Mouse (Mus musculus) cerebellum, postnatal 4 days (tissue): ENCODE data around the gene Cxcl15.

Source experiments
- DNase-seq, 2 experiments: peaks; one replicate each; pipeline ENCODE4 v3.0.0; 2022; ENCODE audit warnings: low spot score in 2 of 2, mixed read lengths in 1 of 2

Cxcl15 gene

DNA sequence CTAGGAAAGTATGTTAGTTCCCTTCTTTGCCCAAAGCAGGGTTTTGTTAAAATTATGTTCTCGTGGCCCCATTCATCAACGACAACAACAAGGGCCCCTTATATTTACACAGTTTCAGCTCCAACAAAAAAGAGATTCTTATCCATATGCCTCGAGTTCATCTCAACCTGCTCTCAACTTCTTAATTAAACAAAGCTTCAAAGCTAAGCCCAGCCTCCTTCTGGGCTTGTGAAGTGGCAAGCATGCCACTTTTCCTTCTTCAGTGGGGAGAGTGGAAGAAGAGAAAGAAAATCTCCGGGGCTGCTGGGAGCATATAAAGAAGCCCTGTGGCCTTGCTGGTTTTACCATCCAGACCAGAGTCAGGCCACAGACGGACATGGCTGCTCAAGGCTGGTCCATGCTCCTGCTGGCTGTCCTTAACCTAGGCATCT, at the start of gene Cxcl15:
Gene Cxcl15 (plus strand): TSS at position 340 of the 431 bp plus-strand sequence.
- DNase-seq = no peak

DNA sequence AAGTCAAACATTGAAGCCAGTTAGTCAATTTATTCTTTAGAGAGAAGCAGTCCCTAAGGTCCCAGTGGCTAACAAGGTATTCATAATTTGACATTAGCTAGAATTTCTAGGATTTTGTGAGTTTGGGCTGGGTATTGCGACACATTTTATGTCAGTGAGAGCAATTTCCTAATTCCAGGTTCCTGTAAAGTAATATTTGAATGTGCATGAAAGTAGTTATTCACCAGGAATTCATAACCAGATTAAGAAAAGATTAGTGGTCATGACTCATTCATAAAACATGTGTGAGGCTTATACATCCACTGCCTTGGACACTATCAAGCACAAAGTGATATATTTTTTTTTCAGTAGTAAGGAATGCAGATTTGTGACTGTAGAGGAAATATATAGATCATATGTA, 40.4 kb upstream of the Cxcl15 start:
- DNase-seq = no peak

- DNase-seq = no peak
These were observed 36.2 kb upstream of the Cxcl15 start for GRCm38 (mm10) chr5:90758020-90758605.

DNA sequence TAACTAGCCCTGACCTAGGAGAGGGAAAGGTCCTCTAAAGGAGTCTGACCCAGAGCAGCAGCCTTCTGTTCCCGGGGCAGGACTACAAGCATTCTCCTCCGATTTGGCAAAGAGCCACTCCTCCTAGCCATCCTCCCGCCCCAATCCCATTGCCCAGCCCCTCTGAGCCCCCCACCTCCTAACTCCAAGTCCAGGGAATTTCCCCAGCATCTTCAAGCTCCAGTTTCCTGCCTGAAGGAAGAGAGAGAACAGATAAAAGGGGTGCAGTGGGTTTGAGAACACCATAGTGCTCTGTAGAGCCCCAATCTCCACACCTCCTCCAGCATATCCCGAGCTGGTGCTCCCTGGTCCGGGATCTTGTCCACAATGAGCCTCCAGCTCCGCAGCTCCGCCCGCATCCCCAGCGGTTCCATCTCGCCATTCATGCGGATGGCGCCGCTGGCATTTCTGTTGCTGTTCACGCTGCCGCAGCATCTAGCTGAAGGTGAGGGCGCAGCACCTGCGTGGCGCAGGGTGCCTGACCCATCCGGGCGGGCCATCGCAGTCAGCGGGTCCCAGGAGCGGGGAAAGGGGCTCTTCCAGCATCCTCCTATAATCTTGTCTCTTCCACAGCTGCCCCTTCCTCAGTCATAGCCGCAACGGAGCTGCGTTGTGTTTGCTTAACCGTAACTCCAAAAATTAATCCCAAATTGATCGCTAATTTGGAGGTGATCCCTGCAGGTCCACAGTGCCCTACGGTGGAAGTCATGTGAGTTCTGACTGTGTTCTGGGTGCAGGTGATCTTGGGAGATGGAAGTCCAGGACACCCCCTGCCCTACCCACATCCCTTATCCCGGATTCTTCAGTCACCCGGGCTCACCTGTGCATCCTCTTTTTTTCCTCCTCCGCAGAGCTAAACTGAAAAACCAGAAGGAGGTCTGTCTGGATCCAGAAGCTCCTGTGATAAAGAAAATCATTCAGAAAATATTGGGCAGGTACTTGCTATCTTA, 35.0 kb upstream of the Cxcl15 start, which contains the start of gene Cxcl5:
Gene Cxcl5 (plus strand): TSS at position 284 of the 989 bp plus-strand sequence.
- peak in 1 of 2 experiments; percentile 11 for DNase-seq

DNA sequence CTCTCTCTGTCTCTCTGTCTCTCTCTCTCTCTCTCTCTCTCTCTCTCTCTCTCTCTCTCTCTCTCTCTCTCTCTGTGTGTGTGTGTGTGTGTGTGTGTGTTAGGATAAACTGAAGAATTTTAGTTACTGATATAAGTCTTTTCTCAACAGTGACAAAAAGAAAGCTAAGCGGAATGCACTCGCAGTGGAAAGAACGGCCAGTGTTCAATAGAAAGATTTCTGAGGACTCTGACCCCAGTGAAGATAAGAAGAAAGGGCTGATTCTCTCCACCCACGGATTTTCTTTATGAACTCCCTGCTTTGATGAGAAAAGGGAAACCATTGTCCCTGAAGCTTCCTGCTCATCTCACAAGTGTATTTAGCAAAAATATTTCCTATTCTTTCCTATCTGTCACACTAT, 34.0 kb upstream of the Cxcl15 start:
- no peak for DNase-seq

GRCm38 (mm10) chr5:90760844-90761243, 33.5 kb upstream of the Cxcl15 start:
- no peak for DNase-seq

GRCm38 (mm10) chr5:90761834-90762233, 32.5 kb upstream of the Cxcl15 start:
- no peak for DNase-seq

DNA sequence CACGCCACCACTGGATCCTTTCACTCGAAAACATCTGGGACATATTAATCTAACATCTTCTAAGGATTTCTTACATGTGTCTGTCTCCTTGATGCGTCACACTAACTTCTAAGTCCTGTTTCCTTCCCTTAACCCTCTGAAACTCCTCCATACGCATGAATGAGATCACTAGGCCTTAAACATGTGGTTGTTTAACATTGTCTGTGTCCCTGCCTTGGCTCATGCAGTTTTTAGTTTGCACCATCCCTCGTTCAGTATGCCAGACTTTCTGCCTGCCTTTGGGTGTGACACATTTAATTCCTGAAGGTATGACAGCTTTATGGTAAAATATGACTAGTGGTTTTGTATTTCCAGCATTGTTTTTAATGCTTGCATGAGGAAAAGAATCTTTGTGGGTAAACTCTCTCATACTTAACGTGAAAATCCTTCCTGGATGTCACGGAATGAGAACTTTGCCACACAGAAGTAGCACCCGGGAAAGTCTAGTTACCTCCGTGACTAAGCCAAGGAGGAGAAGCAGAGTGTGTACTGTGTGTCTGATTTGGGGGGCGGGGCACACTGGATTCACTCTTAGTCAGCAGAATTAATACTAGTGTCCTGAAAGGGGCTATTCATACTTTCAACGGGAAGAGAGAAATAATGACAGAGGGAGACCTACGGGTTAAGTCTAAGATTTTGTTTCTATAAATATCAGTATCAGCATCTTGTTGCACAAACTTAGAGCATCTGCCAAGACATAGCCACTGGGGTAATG, 30.2 kb upstream of the Cxcl15 start:
- no peak for DNase-seq

DNA sequence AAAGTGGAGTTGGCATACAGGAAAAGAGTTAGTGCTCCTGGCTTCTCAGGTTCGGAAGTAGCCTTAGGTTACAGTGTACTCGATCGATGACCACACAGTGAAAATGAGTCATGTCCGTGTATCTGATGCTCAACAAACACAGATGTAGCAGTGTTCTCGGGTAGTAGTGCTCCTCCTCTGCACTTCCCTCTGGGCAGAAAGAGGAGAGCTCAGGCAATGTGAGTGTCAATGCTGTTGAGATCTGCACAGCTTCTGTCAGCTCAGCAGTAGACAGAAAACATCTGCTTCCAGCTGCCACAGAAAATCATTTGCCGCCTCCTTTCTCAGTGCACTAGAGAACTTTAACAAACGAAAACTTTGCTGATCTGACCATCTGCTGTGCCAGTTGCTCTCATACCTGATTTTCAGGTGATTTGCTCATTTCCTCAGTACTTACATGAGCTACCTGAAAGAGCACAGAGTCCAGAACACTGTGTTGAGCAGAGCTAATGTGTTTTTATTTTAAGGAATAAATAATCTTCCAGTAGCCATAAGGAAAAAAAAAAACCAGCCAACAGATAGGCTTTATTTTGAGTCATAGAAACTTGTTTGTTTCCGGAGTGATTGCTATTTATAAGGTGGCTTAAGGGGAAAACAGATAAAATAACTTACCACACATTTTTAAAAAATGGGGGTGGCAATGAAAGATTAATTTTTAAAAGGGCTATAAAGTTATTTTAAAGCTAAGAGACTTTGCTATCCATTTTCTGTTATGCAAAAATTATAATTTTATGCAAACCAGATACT, 28.3 kb upstream of the Cxcl15 start:
- no peak for DNase-seq

GRCm38 (mm10) chr5:90768218-90768617, 26.1 kb upstream of the Cxcl15 start, which contains the start of gene Ppbp:
Gene Ppbp (plus strand): TSS chr5:90768518.
- no peak for DNase-seq

GRCm38 (mm10) chr5:90771369-90771768, 23.0 kb upstream of the Cxcl15 start:
- DNase-seq = no peak

DNA sequence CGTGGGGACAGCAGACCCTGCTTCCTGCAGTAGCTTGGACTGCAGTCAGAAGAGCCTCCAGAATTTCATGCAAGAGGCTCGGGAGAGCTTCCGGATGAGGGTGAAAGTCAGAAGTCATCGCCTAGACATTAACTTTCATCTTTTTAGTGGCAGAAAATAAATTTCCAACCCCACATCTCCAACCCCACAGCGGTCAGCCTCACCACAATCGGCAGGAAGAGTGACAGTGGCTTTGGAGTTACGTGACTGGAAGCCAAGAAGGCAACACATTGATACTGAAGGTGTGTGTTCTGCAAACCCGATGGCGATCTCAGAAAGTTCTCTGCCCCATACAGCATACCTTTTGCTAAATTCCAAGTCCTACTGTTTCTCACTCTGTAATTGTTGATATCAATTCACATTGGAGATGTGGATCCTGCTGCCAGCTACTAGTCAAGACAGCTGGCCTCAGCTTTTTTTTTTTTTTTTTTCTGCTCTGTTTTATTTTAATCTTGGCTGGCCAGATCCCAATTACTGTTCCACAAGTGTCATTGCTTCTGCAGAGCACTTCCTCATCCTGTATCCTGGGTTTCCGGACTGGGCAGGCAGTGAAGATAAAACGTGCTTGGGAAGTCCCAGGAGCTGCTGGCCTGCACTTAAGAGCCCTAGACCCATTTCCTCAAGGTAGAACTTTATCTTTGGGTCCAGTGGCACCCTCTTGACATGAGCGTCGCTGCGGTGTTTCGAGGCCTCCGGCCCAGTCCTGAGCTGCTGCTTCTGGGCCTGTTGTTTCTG, 22.3 kb upstream of the Cxcl15 start, which contains the start of gene Pf4:
Gene Pf4 (plus strand): TSS at position 556 of the 774 bp plus-strand sequence.
- DNase-seq = no peak

- no peak for DNase-seq
These were observed 18.8 kb upstream of the Cxcl15 start for GRCm38 (mm10) chr5:90775562-90775961.

DNA sequence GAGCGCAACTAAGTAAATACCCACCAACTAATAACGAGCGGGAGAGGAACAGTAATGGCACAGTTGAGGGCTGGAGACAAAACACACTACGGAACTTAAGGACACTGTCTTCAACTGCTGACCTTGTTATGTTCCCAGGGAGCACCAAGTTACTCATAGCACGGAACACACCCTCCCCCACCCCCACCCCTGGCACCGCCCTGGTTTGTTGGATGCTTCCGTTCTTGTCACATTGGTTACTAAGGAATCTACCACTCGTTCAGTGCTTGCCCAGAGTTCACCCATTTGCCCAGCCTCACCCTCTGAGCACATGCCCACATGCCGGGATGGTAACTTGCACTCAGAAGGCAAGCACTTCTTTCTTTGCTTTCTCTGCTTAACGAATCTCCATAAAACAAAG, 16.7 kb upstream of the Cxcl15 start:
- no peak for DNase-seq

- DNase-seq = no peak
These were observed 15.5 kb upstream of the Cxcl15 start for GRCm38 (mm10) chr5:90778856-90779255.

DNA sequence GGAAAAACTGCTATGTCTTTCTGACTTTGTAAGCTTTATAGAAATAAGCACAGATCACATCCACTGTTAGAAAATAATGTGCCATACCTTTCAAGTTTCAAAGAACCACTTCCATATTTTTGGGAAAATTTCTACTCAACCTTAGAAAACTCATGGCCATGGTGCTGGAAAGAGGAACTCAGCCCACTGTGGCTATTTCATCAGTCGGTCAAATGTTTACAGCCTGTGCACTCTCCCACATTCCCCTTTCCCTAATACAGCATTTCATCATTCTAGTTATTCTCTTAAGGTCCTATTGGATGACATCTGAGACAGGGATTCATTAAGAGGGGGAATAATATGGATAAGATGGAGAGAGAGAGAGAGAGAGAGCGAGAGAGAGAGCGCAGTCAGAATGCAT, 10.6 kb upstream of the Cxcl15 start:
- DNase-seq = no peak

DNA sequence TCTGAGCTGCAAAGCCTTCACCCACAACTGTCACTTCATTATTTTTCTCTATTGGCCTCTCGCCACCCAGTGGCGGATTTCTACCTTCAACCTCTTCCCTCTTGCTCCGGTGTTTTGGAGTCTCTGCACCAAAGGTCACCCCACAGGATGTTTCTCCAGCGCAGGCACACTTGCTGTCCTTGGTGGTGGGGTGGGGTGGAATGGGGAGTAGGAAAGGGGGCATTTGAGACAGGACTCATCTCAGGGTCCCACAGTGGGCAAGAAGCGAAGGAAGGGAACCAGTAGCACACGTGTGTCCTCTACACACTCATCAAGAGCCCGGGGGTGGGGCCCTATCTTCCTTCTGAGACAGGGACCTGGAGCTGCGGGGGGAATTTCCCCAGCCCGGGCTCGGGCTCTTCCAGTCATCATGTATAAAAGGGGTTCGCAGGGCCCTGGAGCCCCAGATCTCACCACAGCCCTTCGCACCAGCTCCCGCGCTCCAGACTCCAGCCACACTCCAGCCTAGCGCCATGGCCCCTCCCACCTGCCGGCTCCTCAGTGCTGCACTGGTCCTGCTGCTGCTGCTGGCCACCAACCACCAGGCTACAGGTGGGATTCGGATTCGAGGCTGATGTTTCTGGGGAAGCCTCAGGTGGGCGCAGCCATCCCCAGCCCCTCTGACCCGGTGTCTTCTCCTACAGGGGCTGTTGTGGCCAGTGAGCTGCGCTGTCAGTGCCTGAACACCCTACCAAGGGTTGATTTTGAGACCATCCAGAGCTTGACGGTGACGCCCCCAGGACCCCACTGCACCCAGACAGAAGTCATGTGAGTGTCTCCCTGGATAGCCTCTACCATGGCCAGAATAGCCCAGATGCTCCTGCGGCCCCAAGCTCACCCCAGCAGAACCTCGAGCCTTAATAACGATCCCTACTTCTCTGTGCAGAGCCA, 8.4 kb upstream of the Cxcl15 start, which contains the start of gene Cxcl3:
Gene Cxcl3 (plus strand): TSS at position 445 of the 930 bp plus-strand sequence.
- peak in 1 of 2 experiments; percentile 29 for DNase-seq

DNA sequence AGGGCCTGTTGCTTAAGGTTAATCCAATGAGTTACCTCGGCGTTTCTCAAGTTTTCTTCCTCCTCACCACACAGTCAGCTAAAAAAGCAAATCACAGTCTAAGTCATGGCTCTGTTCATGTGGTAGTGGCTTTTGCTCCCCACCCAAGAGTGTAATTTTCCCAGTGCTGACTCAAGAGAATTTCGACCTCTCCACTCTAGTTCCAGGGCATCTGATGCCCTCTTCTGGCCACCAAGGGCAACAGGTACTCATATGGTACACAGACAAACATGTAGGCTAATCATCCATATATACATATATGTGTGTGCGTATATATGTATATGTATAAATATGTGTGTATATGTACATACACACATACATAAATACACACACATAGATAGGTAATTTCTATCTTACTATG, 6.2 kb upstream of the Cxcl15 start:
- no peak for DNase-seq
